Mouse (Mus musculus) MEL (cell line): Measurements from ENCODE around the gene Med8. TPM values are rescaled to one million over a fixed set of nuclear protein-coding genes. Genes with fewer than 3 reads are reported as not detected.

ENCODE experiments used
- DNase-seq: peaks from one replicate; pipeline ENCODE4 v3.0.0; 2011; ENCODE audit warnings: low read depth, low spot score
- H3K27ac ChIP-seq: 2 replicates; pipeline ENCODE4 v1.5.1; 2012; ENCODE audit warnings: low read depth, mild to moderate bottlenecking, control low read depth, low read length, moderate library complexity; ENCODE audit not compliant: control insufficient read depth
- H3K27me3 ChIP-seq, 2 experiments: fragments of 150-350 bp in 1 of 2; sonication (generic) in 1 of 2; 2 replicates each; pipeline ENCODE4 v1.6.1; 2012; ENCODE audit warnings: low read length in 2 of 2, mild to moderate bottlenecking in 2 of 2, improper control_type of control experiment in 1 of 2, moderate library complexity in 1 of 2; ENCODE audit not compliant: insufficient read depth in 2 of 2, control insufficient read depth in 1 of 2
- H3K36me3 ChIP-seq, 2 experiments: 2 replicates each; pipeline ENCODE4 v1.6.1; 2012 to 2014; ENCODE audit warnings: low read length in 2 of 2, improper control_type of control experiment in 1 of 2, inconsistent platforms in 1 of 2, mild to moderate bottlenecking in 1 of 2; ENCODE audit not compliant: insufficient read depth in 2 of 2, control insufficient read depth in 1 of 2
- H3K4me1 ChIP-seq, 2 experiments: fragments of 150-350 bp in 1 of 2; sonication (generic) in 1 of 2; 2 replicates each; pipeline ENCODE4 v1.6.1; 2012; ENCODE audit warnings: low read length in 2 of 2, improper control_type of control experiment in 1 of 2, mild to moderate bottlenecking in 1 of 2; ENCODE audit not compliant: insufficient read depth in 2 of 2, control insufficient read depth in 1 of 2
- H3K4me3 ChIP-seq, 2 experiments: fragments of 150-350 bp in 1 of 2; sonication (generic) in 1 of 2; 2 replicates each; pipeline ENCODE4 v1.5.1; 2012; ENCODE audit warnings: low read depth in 2 of 2, low read length in 2 of 2, mild to moderate bottlenecking in 2 of 2, moderate library complexity in 2 of 2, control low read depth in 1 of 2, improper control_type of control experiment in 1 of 2; ENCODE audit not compliant: control insufficient read depth in 1 of 2, insufficient read depth in 1 of 2
- H3K79me2 ChIP-seq: 2 replicates; pipeline ENCODE4 v1.6.1; 2012; ENCODE audit warnings: mild to moderate bottlenecking, low read length, moderate library complexity; ENCODE audit not compliant: control insufficient read depth, poor library complexity, insufficient read depth
- H3K9ac ChIP-seq: 2 replicates; pipeline ENCODE4 v1.6.1; 2012; ENCODE audit warnings: low read depth, mild to moderate bottlenecking, control low read depth, low read length, moderate library complexity; ENCODE audit not compliant: control insufficient read depth, poor library complexity, severe bottlenecking
- H3K9me3 ChIP-seq: fragments of 150-350 bp; sonication (generic); replicated peaks from 2 replicates; pipeline ENCODE4 v1.6.1; 2012; ENCODE audit warnings: mild to moderate bottlenecking, low read length, improper control_type of control experiment, moderate library complexity; ENCODE audit not compliant: insufficient read depth
- CHD1 ChIP-seq: IDR thresholded peaks from 2 replicates; pipeline ENCODE4 v1.6.1; 2012; ENCODE audit warnings: low read depth, mild to moderate bottlenecking, inconsistent platforms, low read length, improper control_type of control experiment
- EP300 ChIP-seq, 2 experiments: IDR thresholded peaks; 2 replicates each; pipeline ENCODE4 v1.6.1; 2011; ENCODE audit warnings: improper control_type of control experiment in 2 of 2, low read length in 2 of 2, low read depth in 1 of 2, mild to moderate bottlenecking in 1 of 2
- GATA1 ChIP-seq: IDR thresholded peaks from 2 replicates; pipeline ENCODE4 v1.6.1; 2011; ENCODE audit warnings: low read depth, low read length, improper control_type of control experiment
- NRF1 ChIP-seq: IDR thresholded peaks from 2 replicates; pipeline ENCODE4 v1.6.1; 2014; ENCODE audit warnings: low read depth, mild to moderate bottlenecking, inconsistent platforms, low read length, improper control_type of control experiment, moderate library complexity; ENCODE audit not compliant: poor library complexity, insufficient read depth, severe bottlenecking
- POLR2AphosphoS2 ChIP-seq: IDR thresholded peaks from 2 replicates; pipeline ENCODE4 v1.6.1; 2011; ENCODE audit warnings: low read length, improper control_type of control experiment
- POLR2AphosphoS5 ChIP-seq: IDR thresholded peaks from 2 replicates; pipeline ENCODE4 v1.6.1; 2012; ENCODE audit warnings: low read depth, borderline replicate concordance, mild to moderate bottlenecking, inconsistent platforms, low read length, moderate library complexity, mixed read lengths
- RAD21 ChIP-seq: IDR thresholded peaks from 2 replicates; pipeline ENCODE4 v1.6.1; 2011; ENCODE audit warnings: mild to moderate bottlenecking, low read depth, low read length, improper control_type of control experiment
- SIN3A ChIP-seq: IDR thresholded peaks from 2 replicates; pipeline ENCODE4 v1.6.1; 2012; ENCODE audit warnings: low read length, improper control_type of control experiment, inconsistent platforms
- UBTF ChIP-seq: IDR thresholded peaks from 2 replicates; pipeline ENCODE4 v1.6.1; 2012; ENCODE audit warnings: low read depth, mild to moderate bottlenecking, inconsistent platforms, low read length, improper control_type of control experiment, moderate library complexity, borderline replicate concordance; ENCODE audit not compliant: insufficient read depth
- USF1 ChIP-seq: IDR thresholded peaks from 2 replicates; pipeline ENCODE4 v1.6.1; 2014; ENCODE audit warnings: low read depth, mild to moderate bottlenecking, inconsistent platforms, low read length, improper control_type of control experiment, moderate library complexity
- USF2 ChIP-seq, 2 experiments: IDR thresholded peaks; 2 replicates each; pipeline ENCODE4 v1.6.1; 2011 to 2012; ENCODE audit warnings: improper control_type of control experiment in 2 of 2, low read length in 2 of 2, borderline replicate concordance in 1 of 2, inconsistent platforms in 1 of 2, low read depth in 1 of 2, mild to moderate bottlenecking in 1 of 2; ENCODE audit not compliant: insufficient read depth in 1 of 2
- ZKSCAN1 ChIP-seq: IDR thresholded peaks from 2 replicates; pipeline ENCODE4 v1.6.1; 2012; ENCODE audit warnings: low read depth, mild to moderate bottlenecking, inconsistent platforms, low read length, improper control_type of control experiment, moderate library complexity
- polyA plus RNA-seq, 2 experiments: library from polyadenylated mRNA; stranded (reverse) in 1 of 2; unstranded in 1 of 2; fragments of >175 nt in 1 of 2; fragments of >200 nt in 1 of 2; gene quantifications; 2 replicates each; pipeline versions ENCODE4 v1.2.1 to v1.2.4; 2012; ENCODE audit warnings: low replicate concordance in 2 of 2, low read depth in 1 of 2; ENCODE audit not compliant: insufficient read length in 2 of 2, insufficient read depth in 1 of 2, missing spikeins in 1 of 2
- total RNA-seq: library from RNA; depleted of rRNA; stranded (reverse); fragments of 300-350 nt; gene quantifications from 2 replicates; pipeline ENCODE4 v1.2.3, GENCODE M21; 2012

Gene Med8
- total and polyA plus RNA-seq, 3 experiments = 84.2 to 159 (median 134) TPM

- no peaks in the 10 kb centered on the region for H3K36me3 ChIP-seq
- no peaks in the 10 kb centered on the region for H3K79me2 ChIP-seq
- peaks cover 4 to 5% of the 10 kb centered on the region in 2 experiments for H3K27me3 ChIP-seq
- H3K9me3 ChIP-seq = no peaks in the 10 kb centered on the region
- TF ChIP-seq GATA1 (no peak), EP300 (IDR thresholded peaks at IDR 0.05; ENCODE audit: low read depth in 1 of 2, low read length in 2 of 2) (no peak), NRF1 (no peak), UBTF (no peak), USF2 (IDR thresholded peaks at IDR 0.05; ENCODE audit: borderline replicate concordance in 1 of 2, insufficient read depth in 1 of 2, low read depth in 1 of 2, low read length in 2 of 2) (no peak), POLR2AphosphoS5 (no peak), CHD1 (no peak), USF1 (no peak), RAD21 (no peak), ZKSCAN1 (no peak)
- H3K4me3 ChIP-seq = no peak overlapping the region
- H3K9ac ChIP-seq = no peak overlapping the region
- H3K27ac ChIP-seq = no peak overlapping the region
- no peaks in the 10 kb centered on the region for H3K4me1 ChIP-seq
- no peak for DNase-seq
Observed at GRCm38 (mm10) chr4:118445088-118445487, 36.0 kb downstream of the Med8 start.

GRCm38 (mm10) chr4:118445781-118446414, 36.8 kb downstream of the Med8 start:
- Histone ChIP-seq H3K27ac (no peak overlapping the region), H3K4me1 (no peaks in the 10 kb centered on the region), H3K27me3 (peaks cover 5 to 8% of the 10 kb centered on the region in 2 experiments), H3K9ac (no peak overlapping the region), H3K36me3 (no peaks in the 10 kb centered on the region), H3K79me2 (no peaks in the 10 kb centered on the region), H3K4me3 (no peak overlapping the region), H3K9me3 (no peaks in the 10 kb centered on the region)
- no peak for DNase-seq
- no peak for TF ChIP-seq POLR2AphosphoS5
- no peak for TF ChIP-seq CHD1
- no peak for TF ChIP-seq POLR2AphosphoS2
- no peak for TF ChIP-seq SIN3A
- no peak for TF ChIP-seq EP300 (IDR thresholded peaks at IDR 0.05; ENCODE audit: low read depth in 1 of 2, low read length in 2 of 2)
